Mouse (Mus musculus): Measurements from ENCODE around the gene Arhgef33. TPM values are rescaled to one million over a fixed set of nuclear protein-coding genes. Genes with fewer than 3 reads are reported as not detected.

Arhgef33 gene
- polyA plus RNA-seq, 2 experiments, result 1.1 to 1.4 TPM

- no peaks in the 10 kb centered on the region for H3K9me3 ChIP-seq (ENCODE audit: control insufficient read depth, low read length)
- no peaks in the 10 kb centered on the region for H3K27me3 ChIP-seq (ENCODE audit: control insufficient read depth, insufficient read depth, low read length)
- H3K36me3 ChIP-seq (ENCODE audit: control insufficient read depth, insufficient read depth, low read length), result peaks cover 57% of the 10 kb centered on the region
- no peak for TF ChIP-seq POLR2A (IDR thresholded peaks at IDR 0.05; ENCODE audit: borderline replicate concordance, extremely low read depth, insufficient read depth, insufficient read length)
- no peak overlapping the region for H3K4me3 ChIP-seq (replicated peaks; ENCODE audit: low read length)
- H3K4me2 ChIP-seq (replicated peaks; ENCODE audit: low read depth, low read length, severe bottlenecking), result no peak overlapping the region
- WGBS, result 93% methylated on average over 8 of the region's 8 CpGs
- H3K9ac ChIP-seq (ENCODE audit: low read depth, low read length, severe bottlenecking), result no peak overlapping the region
- ATAC-seq (ENCODE audit: low FRiP score, low read depth) (no peak), DNase-seq (ENCODE audit: low spot score) (no peak)
- H3K27ac ChIP-seq (replicated peaks; ENCODE audit: low read depth, low read length), result no peak overlapping the region
- H3K4me1 ChIP-seq (ENCODE audit: control insufficient read depth, insufficient read depth, low read length), result no peaks in the 10 kb centered on the region
These were observed 27.7 kb upstream of the Arhgef33 start for GRCm38 (mm10) chr17:80279340-80280070.

- DNase-seq (ENCODE audit: low spot score), result no peak
- Histone ChIP-seq H3K27me3 (ENCODE audit: control insufficient read depth, insufficient read depth, low read length) (no peaks in the 10 kb centered on the region), H3K27ac (replicated peaks; ENCODE audit: low read depth, low read length) (no peak overlapping the region), H3K9me3 (ENCODE audit: control insufficient read depth, low read length) (no peaks in the 10 kb centered on the region), H3K4me1 (ENCODE audit: control insufficient read depth, insufficient read depth, low read length) (peaks cover 4% of the 10 kb centered on the region; the same call in 1 of the 2 replicates), H3K4me2 (replicated peaks; ENCODE audit: low read depth, low read length, severe bottlenecking) (no peak overlapping the region), H3K9ac (ENCODE audit: low read depth, low read length, severe bottlenecking) (no peak overlapping the region), H3K36me3 (ENCODE audit: control insufficient read depth, insufficient read depth, low read length) (peaks cover 16% of the 10 kb centered on the region), H3K4me3 (replicated peaks; ENCODE audit: low read length) (no peak overlapping the region)
- 91% methylated on average over 4 of the region's 4 CpGs for WGBS
- ATAC-seq (ENCODE audit: low FRiP score, low read depth), result no peak
- no peak for TF ChIP-seq POLR2A (IDR thresholded peaks at IDR 0.05; ENCODE audit: borderline replicate concordance, extremely low read depth, insufficient read depth, insufficient read length)
These were observed 22.8 kb upstream of the Arhgef33 start for GRCm38 (mm10) chr17:80284446-80284845.

GRCm38 (mm10) chr17:80288012-80288411, 19.2 kb upstream of the Arhgef33 start:
- no peak overlapping the region for H3K9ac ChIP-seq (ENCODE audit: low read depth, low read length, severe bottlenecking)
- H3K36me3 ChIP-seq (ENCODE audit: control insufficient read depth, insufficient read depth, low read length), result no peaks in the 10 kb centered on the region
- H3K9me3 ChIP-seq (ENCODE audit: control insufficient read depth, low read length), result no peaks in the 10 kb centered on the region
- peaks cover 4% of the 10 kb centered on the region; the same call in 1 of the 2 replicates for H3K4me1 ChIP-seq (ENCODE audit: control insufficient read depth, insufficient read depth, low read length)
- no peak overlapping the region for H3K4me3 ChIP-seq (replicated peaks; ENCODE audit: low read length)
- DNase-seq (ENCODE audit: low spot score) (no peak), ATAC-seq (ENCODE audit: low FRiP score, low read depth) (no peak)
- no peak overlapping the region for H3K4me2 ChIP-seq (replicated peaks; ENCODE audit: low read depth, low read length, severe bottlenecking)
- WGBS, result 71% methylated on average over 6 of the region's 6 CpGs
- H3K27me3 ChIP-seq (ENCODE audit: control insufficient read depth, insufficient read depth, low read length), result no peaks in the 10 kb centered on the region
- no peak for TF ChIP-seq POLR2A (IDR thresholded peaks at IDR 0.05; ENCODE audit: borderline replicate concordance, extremely low read depth, insufficient read depth, insufficient read length)
- H3K27ac ChIP-seq (replicated peaks; ENCODE audit: low read depth, low read length), result no peak overlapping the region

- Histone ChIP-seq H3K4me1 (ENCODE audit: control insufficient read depth, insufficient read depth, low read length) (peaks cover 4% of the 10 kb centered on the region; the same call in 1 of the 2 replicates), H3K36me3 (ENCODE audit: control insufficient read depth, insufficient read depth, low read length) (no peaks in the 10 kb centered on the region), H3K9ac (ENCODE audit: low read depth, low read length, severe bottlenecking) (peak overlapping the region; percentile 83), H3K9me3 (ENCODE audit: control insufficient read depth, low read length) (no peaks in the 10 kb centered on the region), H3K27ac (replicated peaks; ENCODE audit: low read depth, low read length) (peak overlapping the region; percentile 82), H3K4me3 (replicated peaks; ENCODE audit: low read length) (peak overlapping the region; percentile 96), H3K27me3 (ENCODE audit: control insufficient read depth, insufficient read depth, low read length) (no peaks in the 10 kb centered on the region), H3K4me2 (replicated peaks; ENCODE audit: low read depth, low read length, severe bottlenecking) (peak overlapping the region; percentile 63)
- TF ChIP-seq POLR2A (IDR thresholded peaks at IDR 0.05; ENCODE audit: borderline replicate concordance, extremely low read depth, insufficient read depth, insufficient read length), result 0 out of 2 replicates have a peak, but pooled peaks have one; percentile 18
- under 1% methylated on average over 28 of the region's 30 CpGs for WGBS
- peak; percentile 69 for ATAC-seq (ENCODE audit: low FRiP score, low read depth)
- DNase-seq (ENCODE audit: low spot score), result no peak
These were observed 17.7 kb upstream of the Arhgef33 start for GRCm38 (mm10) chr17:80289280-80290073.

GRCm38 (mm10) chr17:80290074-80290657, 17.0 kb upstream of the Arhgef33 start, which contains the start of the genes Morn2 and Dhx57:
TSS of gene Morn2 (plus strand) at chr17:80290203.
TSS of gene Dhx57 (minus strand) at chr17:80290476.
- Histone ChIP-seq H3K4me2 (replicated peaks; ENCODE audit: low read depth, low read length, severe bottlenecking) (peak within 1 kb of the TSS; percentile 63), H3K4me1 (ENCODE audit: control insufficient read depth, insufficient read depth, low read length) (peaks cover 4% of the 10 kb centered on the region; the same call in 1 of the 2 replicates), H3K4me3 (replicated peaks; ENCODE audit: low read length) (peak within 1 kb of the TSS; percentile 96), H3K27me3 (ENCODE audit: control insufficient read depth, insufficient read depth, low read length) (no peaks in the 10 kb centered on the region), H3K9ac (ENCODE audit: low read depth, low read length, severe bottlenecking) (peak within 1 kb of the TSS; percentile 83), H3K36me3 (ENCODE audit: control insufficient read depth, insufficient read depth, low read length) (no peaks in the 10 kb centered on the region), H3K27ac (replicated peaks; ENCODE audit: low read depth, low read length) (peak within 1 kb of the TSS; percentile 82), H3K9me3 (ENCODE audit: control insufficient read depth, low read length) (no peaks in the 10 kb centered on the region)
- ATAC-seq (ENCODE audit: low FRiP score, low read depth), result peak; percentile 98
- no peak for TF ChIP-seq POLR2A (IDR thresholded peaks at IDR 0.05; ENCODE audit: borderline replicate concordance, extremely low read depth, insufficient read depth, insufficient read length)
- 1% methylated on average over 34 of the region's 35 CpGs for WGBS
- DNase-seq (ENCODE audit: low spot score), result peak; percentile 94
